Mouse (Mus musculus): Measurements from ENCODE around the gene Olfr1302. TPM values are rescaled to one million over a fixed set of nuclear protein-coding genes. Genes with fewer than 3 reads are reported as not detected.

Olfr1302 gene
- polyA plus RNA-seq (2012; rRNA removed): not detected in 2 replicates

GRCm38 (mm10) chr2:111777129-111777528 lies at the start of gene Olfr1302:
Olfr1302 (plus strand) TSS chr2:111777429.
- DNase-seq (ENCODE audit: low read depth in 1 of 2, low spot score in 2 of 2): no peak
- TF ChIP-seq CTCF (IDR thresholded peaks at IDR 0.05; ENCODE audit: extremely low read depth, insufficient read depth, insufficient read length, insufficient replicate concordance) (no peak), POLR2A (IDR thresholded peaks at IDR 0.05; ENCODE audit: low read depth, low read length) (no peak)
- Histone ChIP-seq H3K27ac (ENCODE audit: insufficient read depth, low read length) (no peak within 1 kb of the TSS), H3K4me3 (ENCODE audit: extremely low read depth, insufficient read depth, insufficient read length) (no peak within 1 kb of the TSS), H3K36me3 (ENCODE audit: control insufficient read depth, insufficient read depth, low read length) (no peaks in the 10 kb centered on the region), H3K27me3 (ENCODE audit: control insufficient read depth, insufficient read depth, low read length) (no peaks in the 10 kb centered on the region), H3K4me1 (ENCODE audit: control insufficient read depth, insufficient read depth, insufficient read length) (no peaks in the 10 kb centered on the region)
- WGBS: 79% methylated on average over 2 of the region's 2 CpGs

GRCm38 (mm10) chr2:111750706-111751105 lies 26.5 kb upstream of the Olfr1302 start, which contains the start of gene Olfr1301:
Olfr1301 (plus strand) TSS chr2:111751006.
- no peaks in the 10 kb centered on the region for H3K4me1 ChIP-seq (ENCODE audit: control insufficient read depth, insufficient read depth, insufficient read length)
- H3K4me3 ChIP-seq (ENCODE audit: extremely low read depth, insufficient read depth, insufficient read length): no peak within 1 kb of the TSS
- no peak for TF ChIP-seq CTCF (IDR thresholded peaks at IDR 0.05; ENCODE audit: extremely low read depth, insufficient read depth, insufficient read length, insufficient replicate concordance)
- no peak for TF ChIP-seq POLR2A (IDR thresholded peaks at IDR 0.05; ENCODE audit: low read depth, low read length)
- H3K27ac ChIP-seq (ENCODE audit: insufficient read depth, low read length): no peak within 1 kb of the TSS
- 85% methylated on average over 3 of the region's 3 CpGs for WGBS
- no peaks in the 10 kb centered on the region for H3K36me3 ChIP-seq (ENCODE audit: control insufficient read depth, insufficient read depth, low read length)
- DNase-seq (ENCODE audit: low read depth in 1 of 2, low spot score in 2 of 2): no peak
- no peaks in the 10 kb centered on the region for H3K27me3 ChIP-seq (ENCODE audit: control insufficient read depth, insufficient read depth, low read length)

- no peaks in the 10 kb centered on the region for H3K27me3 ChIP-seq (ENCODE audit: control insufficient read depth, insufficient read depth, low read length)
- H3K4me3 ChIP-seq (ENCODE audit: extremely low read depth, insufficient read depth, insufficient read length): no peak overlapping the region
- no peak for TF ChIP-seq CTCF (IDR thresholded peaks at IDR 0.05; ENCODE audit: extremely low read depth, insufficient read depth, insufficient read length, insufficient replicate concordance)
- TF ChIP-seq POLR2A (IDR thresholded peaks at IDR 0.05; ENCODE audit: low read depth, low read length): no peak
- no peaks in the 10 kb centered on the region for H3K36me3 ChIP-seq (ENCODE audit: control insufficient read depth, insufficient read depth, low read length)
- no peak overlapping the region for H3K27ac ChIP-seq (ENCODE audit: insufficient read depth, low read length)
- no peaks in the 10 kb centered on the region for H3K4me1 ChIP-seq (ENCODE audit: control insufficient read depth, insufficient read depth, insufficient read length)
- DNase-seq (ENCODE audit: low read depth in 1 of 2, low spot score in 2 of 2): no peak
Measured at GRCm38 (mm10) chr2:111812936-111813335, 35.7 kb downstream of the Olfr1302 start.

- Histone ChIP-seq H3K36me3 (ENCODE audit: control insufficient read depth, insufficient read depth, low read length) (no peaks in the 10 kb centered on the region), H3K27ac (ENCODE audit: insufficient read depth, low read length) (no peak within 1 kb of the TSS), H3K27me3 (ENCODE audit: control insufficient read depth, insufficient read depth, low read length) (no peaks in the 10 kb centered on the region), H3K4me3 (ENCODE audit: extremely low read depth, insufficient read depth, insufficient read length) (no peak within 1 kb of the TSS), H3K4me1 (ENCODE audit: control insufficient read depth, insufficient read depth, insufficient read length) (no peaks in the 10 kb centered on the region)
- TF ChIP-seq POLR2A (IDR thresholded peaks at IDR 0.05; ENCODE audit: low read depth, low read length): no peak
- 84% methylated on average over 2 of the region's 2 CpGs for WGBS
- DNase-seq (ENCODE audit: low read depth in 1 of 2, low spot score in 2 of 2): no peak
Measured at GRCm38 (mm10) chr2:111820240-111820639, 43.0 kb downstream of the Olfr1302 start, which contains the start of gene Olfr1303. Olfr1303 (minus strand) TSS chr2:111820340.

Other genes starting within 250 kb of the Olfr1302 start
- not detected in 2 replicates for gene Olfr1294, start 237.1 kb upstream of the Olfr1302 start, polyA plus RNA-seq (2012; rRNA removed)
- not detected in 2 replicates for gene Olfr1295, start 207.7 kb upstream of the Olfr1302 start, polyA plus RNA-seq (2012; rRNA removed)
- gene Olfr1297, start 150.9 kb upstream of the Olfr1302 start, polyA plus RNA-seq (2012; rRNA removed): not detected in 2 replicates
- not detected in 2 replicates for gene Olfr1298, start 128.2 kb upstream of the Olfr1302 start, polyA plus RNA-seq (2012; rRNA removed)
- not detected in 2 replicates for gene Olfr1299, start 116.0 kb upstream of the Olfr1302 start, polyA plus RNA-seq (2012; rRNA removed)
- gene Olfr1301, start 26.4 kb upstream of the Olfr1302 start, polyA plus RNA-seq (2012; rRNA removed): not detected in 2 replicates
- not detected in 2 replicates for gene Olfr1303, start 42.9 kb downstream of the Olfr1302 start, polyA plus RNA-seq (2012; rRNA removed)
- not detected in 2 replicates for gene Olfr1305, start 99.7 kb downstream of the Olfr1302 start, polyA plus RNA-seq (2012; rRNA removed)
- gene Olfr1306, start 138.8 kb downstream of the Olfr1302 start, polyA plus RNA-seq (2012; rRNA removed): not detected in 2 replicates
- gene Olfr1307, start 172.0 kb downstream of the Olfr1302 start, polyA plus RNA-seq (2012; rRNA removed): not detected in 2 replicates
- not detected in 2 replicates for gene Olfr1308, start 187.5 kb downstream of the Olfr1302 start, polyA plus RNA-seq (2012; rRNA removed)
- not detected in 2 replicates for gene Olfr1309, start 212.9 kb downstream of the Olfr1302 start, polyA plus RNA-seq (2012; rRNA removed)
- gene Olfr1310, start 235.3 kb downstream of the Olfr1302 start, polyA plus RNA-seq (2012; rRNA removed): not detected in 2 replicates
- not detected in 2 replicates for gene Olfr1311, start 247.0 kb downstream of the Olfr1302 start, polyA plus RNA-seq (2012; rRNA removed)